Comparison of ENCODE assay signal across 32 mouse cellular contexts in the genomic region with DNA sequence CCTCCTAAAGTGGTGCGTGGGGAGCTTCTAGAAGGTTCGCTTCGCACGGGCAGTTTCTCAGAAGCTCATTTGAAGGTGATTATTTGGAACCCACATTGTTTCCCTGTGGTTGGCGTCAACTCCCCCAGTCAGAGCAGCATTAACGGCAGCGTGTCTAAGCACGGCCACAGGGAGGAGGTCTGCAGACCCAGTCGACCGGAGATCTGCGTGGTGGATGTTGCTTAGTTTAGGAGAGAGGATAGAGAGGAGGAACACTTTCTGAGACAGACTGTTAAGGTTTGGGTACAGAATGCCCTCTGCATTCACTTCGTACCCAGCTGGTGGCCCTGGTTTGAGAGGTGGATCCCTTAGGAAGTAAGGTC.
DNase-seq lines count a peak whose midpoint lies in the region; ATAC-seq and TF ChIP-seq lines count a peak whose summit lies in the region.
"Had no signal": no experiment of that assay in that cellular context is flagged by ENCODE, and none has a peak within 500 bp of the region (broad histone marks: within the 10 kb centered on the region; RNA-seq: fewer than 3 reads in every experiment).

No protein-coding gene starts in this region.

- WGBS in forebrain, embryonic 12.5 days, result 52% methylated on average over 12 of the region's 12 CpGs
- WGBS in forebrain, postnatal 0 days, result 34% methylated on average over 12 of the region's 12 CpGs
- WGBS in hindbrain, embryonic 16.5 days, result 68% methylated on average over 12 of the region's 12 CpGs
- WGBS in hindbrain, embryonic 10.5 days, result 89% methylated on average over 12 of the region's 12 CpGs
- WGBS in midbrain, postnatal 0 days, result 59% methylated on average over 12 of the region's 12 CpGs
- WGBS in midbrain, embryonic 11.5 days, result 76% methylated on average over 12 of the region's 12 CpGs
- WGBS in embryonic facial prominence, embryonic 10.5 days, result 84% methylated on average over 12 of the region's 12 CpGs

- no peak for ATAC-seq in forebrain, embryonic 12.5 days (ENCODE audit: low FRiP score)
- no peak for ATAC-seq in forebrain, postnatal 0 days
- 0 out of 2 replicates have a peak, but pooled peaks have one; percentile 2 for ATAC-seq in hindbrain, embryonic 16.5 days
- no peak for ATAC-seq in midbrain, postnatal 0 days (ENCODE audit: low FRiP score)
- no peak for ATAC-seq in midbrain, embryonic 11.5 days (ENCODE audit: low FRiP score)
- 0 out of 2 replicates have a peak, but pooled peaks have one; percentile 15 for ATAC-seq in erythroblast, adult 5-6 weeks (replicated peaks; ENCODE audit: low FRiP score, poor library complexity, severe bottlenecking)
- ATAC-seq: intestine, postnatal 0 days; midbrain, embryonic 16.5 days; Patski had no signal

- H3K36me3 ChIP-seq in forebrain, embryonic 12.5 days (replicated peaks), result no peaks in the 10 kb centered on the region
- no peaks in the 10 kb centered on the region for H3K36me3 ChIP-seq in forebrain, postnatal 0 days (ENCODE audit: insufficient read depth)
- no peaks in the 10 kb centered on the region for H3K36me3 ChIP-seq in hindbrain, embryonic 16.5 days (ENCODE audit: control insufficient read depth, insufficient read depth, low read length)
- H3K36me3 ChIP-seq in hindbrain, embryonic 10.5 days, result no peaks in the 10 kb centered on the region
- no peaks in the 10 kb centered on the region for H3K36me3 ChIP-seq in midbrain, postnatal 0 days (ENCODE audit: insufficient read depth, low read length)
- H3K36me3 ChIP-seq in midbrain, embryonic 11.5 days (ENCODE audit: control insufficient read depth, insufficient read depth, low read length), result no peaks in the 10 kb centered on the region
- H3K36me3 ChIP-seq in embryonic facial prominence, embryonic 10.5 days (replicated peaks), result no peaks in the 10 kb centered on the region
- H3K36me3 ChIP-seq: embryonic facial prominence, embryonic 13.5 days; neural tube, embryonic 12.5 days had no signal

- H3K9me3 ChIP-seq in forebrain, embryonic 12.5 days, result no peaks in the 10 kb centered on the region
- H3K9me3 ChIP-seq in forebrain, postnatal 0 days (ENCODE audit: low read length), result no peaks in the 10 kb centered on the region
- no peaks in the 10 kb centered on the region for H3K9me3 ChIP-seq in hindbrain, embryonic 16.5 days (ENCODE audit: control insufficient read depth, low read length)
- no peaks in the 10 kb centered on the region for H3K9me3 ChIP-seq in hindbrain, embryonic 10.5 days
- H3K9me3 ChIP-seq in midbrain, postnatal 0 days (ENCODE audit: low read length), result no peaks in the 10 kb centered on the region
- no peaks in the 10 kb centered on the region for H3K9me3 ChIP-seq in midbrain, embryonic 11.5 days (ENCODE audit: control insufficient read depth, low read length)
- no peaks in the 10 kb centered on the region for H3K9me3 ChIP-seq in embryonic facial prominence, embryonic 10.5 days
- H3K9me3 ChIP-seq: embryonic facial prominence, embryonic 13.5 days; neural tube, embryonic 12.5 days had no signal

- peaks cover 37% of the 10 kb centered on the region for H3K4me1 ChIP-seq in forebrain, embryonic 12.5 days
- H3K4me1 ChIP-seq in forebrain, postnatal 0 days (ENCODE audit: insufficient read depth), result peaks cover 29% of the 10 kb centered on the region
- H3K4me1 ChIP-seq in hindbrain, embryonic 16.5 days (ENCODE audit: control insufficient read depth, insufficient read depth, low read depth, low read length), result peaks cover 36% of the 10 kb centered on the region
- peaks cover 35% of the 10 kb centered on the region for H3K4me1 ChIP-seq in hindbrain, embryonic 10.5 days (replicated peaks)
- H3K4me1 ChIP-seq in midbrain, postnatal 0 days (ENCODE audit: insufficient read depth, low read length), result peaks cover 9% of the 10 kb centered on the region; the same call in 1 of the 2 replicates
- peaks cover 7% of the 10 kb centered on the region for H3K4me1 ChIP-seq in midbrain, embryonic 11.5 days (ENCODE audit: control insufficient read depth, insufficient read depth, low read length)
- H3K4me1 ChIP-seq in embryonic facial prominence, embryonic 10.5 days, result peaks cover 18% of the 10 kb centered on the region

- peaks cover 55% of the 10 kb centered on the region for H3K27me3 ChIP-seq in forebrain, embryonic 12.5 days
- no peaks in the 10 kb centered on the region for H3K27me3 ChIP-seq in forebrain, postnatal 0 days (ENCODE audit: insufficient read depth, low read length)
- no peaks in the 10 kb centered on the region for H3K27me3 ChIP-seq in hindbrain, embryonic 16.5 days (replicated peaks; ENCODE audit: control insufficient read depth, insufficient read depth, low read length)
- 0 out of 2 replicates have a peak, but pooled peaks cover 5% of the 10 kb centered on the region for H3K27me3 ChIP-seq in hindbrain, embryonic 10.5 days (ENCODE audit: insufficient read depth, poor library complexity, severe bottlenecking)
- H3K27me3 ChIP-seq in midbrain, postnatal 0 days (ENCODE audit: insufficient read depth, low read length), result no peaks in the 10 kb centered on the region
- no peaks in the 10 kb centered on the region for H3K27me3 ChIP-seq in midbrain, embryonic 11.5 days (ENCODE audit: control insufficient read depth, insufficient read depth, low read length)
- H3K27me3 ChIP-seq in embryonic facial prominence, embryonic 10.5 days (replicated peaks; ENCODE audit: low read depth, poor library complexity, severe bottlenecking), result no peaks in the 10 kb centered on the region
- H3K27me3 ChIP-seq: embryonic facial prominence, embryonic 13.5 days; neural tube, embryonic 12.5 days; Patski had no signal

- H3K27ac ChIP-seq in forebrain, embryonic 12.5 days, result no peak overlapping the region
- no peak overlapping the region for H3K27ac ChIP-seq in forebrain, postnatal 0 days (ENCODE audit: low read depth, low read length)
- no peak overlapping the region for H3K27ac ChIP-seq in hindbrain, embryonic 16.5 days (ENCODE audit: low read depth, low read length)
- no peak overlapping the region for H3K27ac ChIP-seq in hindbrain, embryonic 10.5 days
- H3K27ac ChIP-seq in midbrain, postnatal 0 days (ENCODE audit: low read depth, low read length), result no peak overlapping the region
- no peak overlapping the region for H3K27ac ChIP-seq in midbrain, embryonic 11.5 days (ENCODE audit: low read depth, low read length)
- no peak overlapping the region for H3K27ac ChIP-seq in embryonic facial prominence, embryonic 10.5 days (replicated peaks)
- H3K27ac ChIP-seq: embryonic facial prominence, embryonic 13.5 days; liver, embryonic 14.5 days; macrophage; neural tube, embryonic 12.5 days had no signal

- no peak for DNase-seq in forebrain, postnatal 0 days
- DNase-seq in hindbrain, embryonic 10.5 days (ENCODE audit: low spot score), result no peak
- DNase-seq in midbrain, postnatal 0 days (ENCODE audit: low spot score), result peak; percentile 46
- no peak for DNase-seq in midbrain, embryonic 11.5 days (ENCODE audit: low spot score, missing footprints)
- no peak for DNase-seq in embryonic facial prominence, embryonic 10.5 days (ENCODE audit: low spot score)
- DNase-seq: adrenal gland, postnatal 14 days; cerebellum, adult 11-12 months; cerebellum, adult 9-11 months; embryo, embryonic 11 days; gastrocnemius, postnatal 25 days; heart, adult 18-20 months; heart, postnatal 4 days; kidney, adult 9 months; layer of hippocampus, adult 9-11 months; liver; lung, adult 2 months; lung, postnatal 10 days; right cerebral cortex, postnatal 14 days; thymus, postnatal 25 days had no signal

- no peak for TF ChIP-seq CTCF in forebrain, postnatal 0 days (IDR thresholded peaks at IDR 0.05; ENCODE audit: low read depth)
- no peak for TF ChIP-seq CTCF in midbrain, postnatal 0 days (IDR thresholded peaks at IDR 0.05)

- no peak overlapping the region for H3K4me3 ChIP-seq in forebrain, embryonic 12.5 days (replicated peaks)
- no peak overlapping the region for H3K4me3 ChIP-seq in forebrain, postnatal 0 days (ENCODE audit: low read depth, low read length)
- no peak overlapping the region for H3K4me3 ChIP-seq in hindbrain, embryonic 16.5 days (ENCODE audit: low read length)
- H3K4me3 ChIP-seq in hindbrain, embryonic 10.5 days, result no peak overlapping the region
- H3K4me3 ChIP-seq in midbrain, postnatal 0 days (ENCODE audit: low read depth, low read length), result no peak overlapping the region
- no peak overlapping the region for H3K4me3 ChIP-seq in midbrain, embryonic 11.5 days (ENCODE audit: low read depth, low read length)
- no peak overlapping the region for H3K4me3 ChIP-seq in embryonic facial prominence, embryonic 10.5 days
- H3K4me3 ChIP-seq: embryonic facial prominence, embryonic 13.5 days; erythroblast, embryonic 14.5 days; myocyte; neural tube, embryonic 12.5 days had no signal

- no peak overlapping the region for H3K9ac ChIP-seq in forebrain, embryonic 12.5 days
- no peak overlapping the region for H3K9ac ChIP-seq in forebrain, postnatal 0 days
- H3K9ac ChIP-seq in hindbrain, embryonic 16.5 days (ENCODE audit: low read depth, low read length), result no peak overlapping the region
- no peak overlapping the region for H3K9ac ChIP-seq in midbrain, postnatal 0 days (replicated peaks; ENCODE audit: low read length, poor library complexity, severe bottlenecking)
- H3K9ac ChIP-seq in midbrain, embryonic 11.5 days (ENCODE audit: low read length), result no peak overlapping the region
- H3K9ac ChIP-seq: embryonic facial prominence, embryonic 13.5 days; liver, embryonic 14.5 days; neural tube, embryonic 12.5 days had no signal

- H3K4me2 ChIP-seq in forebrain, embryonic 12.5 days, result peak overlapping the region; percentile 21; the same call in 1 of the 2 replicates
- no peak overlapping the region for H3K4me2 ChIP-seq in forebrain, postnatal 0 days (ENCODE audit: low read depth)
- no peak overlapping the region for H3K4me2 ChIP-seq in hindbrain, embryonic 16.5 days (ENCODE audit: low read length)
- H3K4me2 ChIP-seq in midbrain, postnatal 0 days (ENCODE audit: low read depth, low read length, poor library complexity, severe bottlenecking), result no peak overlapping the region
- H3K4me2 ChIP-seq in midbrain, embryonic 11.5 days, result no peak overlapping the region
- H3K4me2 ChIP-seq: embryonic facial prominence, embryonic 13.5 days; heart, embryonic 11.5 days; neural tube, embryonic 12.5 days had no signal

Comparison
In these comparisons a context has a peak if more than half of its experiments do, and no peak if none do; other contexts are left out.
1. ATAC-seq: peak in hindbrain, embryonic 16.5 days (single experiment) and erythroblast, adult 5-6 weeks (single experiment); none in forebrain, embryonic 12.5 days (single experiment), forebrain, postnatal 0 days (single experiment), midbrain, postnatal 0 days (single experiment) and midbrain, embryonic 11.5 days (single experiment).